ENCODE assay signal across 11 mouse cellular contexts in the genomic region with DNA sequence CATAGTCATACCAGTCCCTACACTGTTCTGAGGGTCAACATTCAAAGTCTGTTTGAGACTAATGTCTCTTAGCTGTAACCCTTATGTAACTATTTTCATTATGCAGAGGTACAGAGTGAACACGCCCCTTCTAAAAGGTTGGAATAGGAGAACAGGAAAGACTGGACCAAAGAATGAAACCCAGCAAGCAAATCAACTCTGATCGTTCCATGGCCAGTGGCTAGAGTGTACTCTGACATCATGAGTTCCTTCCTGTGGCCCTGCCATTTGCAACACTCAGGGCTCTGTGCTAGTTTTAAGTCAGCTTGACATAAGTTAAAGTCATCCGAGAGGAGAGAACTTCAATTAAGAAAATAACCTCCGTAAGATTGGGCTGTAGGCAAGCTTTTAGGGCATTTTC.
"Had no signal": no experiment of that assay in that cellular context is flagged by ENCODE, and none has a peak within 500 bp of the region (broad histone marks: within the 10 kb centered on the region; RNA-seq: fewer than 3 reads in every experiment).

No protein-coding gene starts in this region.

- H3K4me1 ChIP-seq: midbrain, embryonic 13.5 days; neural tube, embryonic 12.5 days had no signal

- DNase-seq: kidney, postnatal 10 days; kidney, postnatal 4 days; liver; liver, embryonic 13.5 days; lung, adult 2 months; thymus, adult 18-20 months; thymus, postnatal 14 days had no signal

- ATAC-seq: intestine, embryonic 16.5 days; midbrain, embryonic 13.5 days had no signal

- H3K4me2 ChIP-seq: liver, embryonic 13.5 days; midbrain, embryonic 13.5 days; neural tube, embryonic 12.5 days had no signal

- H3K9ac ChIP-seq: liver, embryonic 13.5 days; midbrain, embryonic 13.5 days; neural tube, embryonic 12.5 days had no signal

- H3K4me3 ChIP-seq: layer of hippocampus, adult 2 months; liver, embryonic 13.5 days; midbrain, embryonic 13.5 days; neural tube, embryonic 12.5 days had no signal

- H3K27me3 ChIP-seq: liver, embryonic 13.5 days; midbrain, embryonic 13.5 days; neural tube, embryonic 12.5 days had no signal

- H3K27ac ChIP-seq: layer of hippocampus, adult 2 months; liver, embryonic 13.5 days; midbrain, embryonic 13.5 days; neural tube, embryonic 12.5 days had no signal

- H3K9me3 ChIP-seq: liver, embryonic 13.5 days; midbrain, embryonic 13.5 days; neural tube, embryonic 12.5 days had no signal
